Mouse (Mus musculus) CH12.LX (cell line): Measurements from ENCODE around the gene Cyp17a1. TPM values are rescaled to one million over a fixed set of nuclear protein-coding genes. Genes with fewer than 3 reads are reported as not detected.

Source experiments
- DNase-seq: peaks from one replicate; pipeline ENCODE4 v3.0.0-alpha.2; 2013; ENCODE audit errors: extremely low read depth
- H3K27ac ChIP-seq: 2 replicates; pipeline ENCODE4 v1.5.1; 2012; ENCODE audit warnings: low read depth, mild to moderate bottlenecking, control low read depth, moderate library complexity; ENCODE audit not compliant: insufficient read depth
- H3K27me3 ChIP-seq: replicated peaks from 2 replicates; pipeline ENCODE3; 2012; ENCODE audit warnings: inconsistent platforms
- H3K36me3 ChIP-seq, 2 experiments: replicated peaks in 1 of 2; 2 replicates each; pipeline versions ENCODE3 to v1.6.1; 2012; ENCODE audit warnings: inconsistent platforms in 1 of 2, low read length in 1 of 2, mild to moderate bottlenecking in 1 of 2, mixed read lengths in 1 of 2, moderate library complexity in 1 of 2; ENCODE audit not compliant: control insufficient read depth in 1 of 2, insufficient read depth in 1 of 2
- H3K4me1 ChIP-seq, 2 experiments: 2 replicates each; pipeline ENCODE4 v1.6.1; 2012; ENCODE audit warnings: inconsistent platforms in 1 of 2, moderate library complexity in 1 of 2; ENCODE audit not compliant: insufficient read depth in 2 of 2, control insufficient read depth in 1 of 2
- H3K4me2 ChIP-seq: 2 replicates; pipeline ENCODE4 v1.6.1; 2012; ENCODE audit warnings: low read depth, mild to moderate bottlenecking, control low read depth; ENCODE audit not compliant: poor library complexity, insufficient read depth, severe bottlenecking
- H3K4me3 ChIP-seq, 3 experiments: fragments of 150-350 bp in 1 of 3; sonication (generic) in 1 of 3; replicated peaks in 1 of 3; 2 replicates each; pipeline versions ENCODE3 to v1.5.1; 2011 to 2012; ENCODE audit warnings: low read depth in 2 of 3, low read length in 2 of 3, mild to moderate bottlenecking in 2 of 3, moderate library complexity in 2 of 3, control low read depth in 1 of 3, improper control_type of control experiment in 1 of 3, inconsistent platforms in 1 of 3, mixed read lengths in 1 of 3; ENCODE audit not compliant: poor library complexity in 1 of 3
- H3K79me2 ChIP-seq: replicated peaks from 2 replicates; pipeline ENCODE4 v1.6.1; 2012; ENCODE audit warnings: mild to moderate bottlenecking, moderate library complexity; ENCODE audit not compliant: control insufficient read depth, poor library complexity, insufficient read depth, severe bottlenecking; ENCODE audit errors: extremely low read depth
- H3K9ac ChIP-seq: 2 replicates; pipeline ENCODE4 v1.6.1; 2012; ENCODE audit warnings: low read depth, mild to moderate bottlenecking, control low read depth, moderate library complexity; ENCODE audit not compliant: insufficient read depth
- H3K9me3 ChIP-seq: replicated peaks from 2 replicates; pipeline ENCODE3; 2012; ENCODE audit warnings: low read length, inconsistent platforms, mixed read lengths
- BHLHE40 ChIP-seq: IDR thresholded peaks from 2 replicates; pipeline ENCODE4 v1.6.1; 2011; ENCODE audit warnings: mild to moderate bottlenecking, low read depth, low read length, improper control_type of control experiment
- CHD2 ChIP-seq: IDR thresholded peaks from 2 replicates; pipeline ENCODE4 v1.6.1; 2011; ENCODE audit warnings: low read length, improper control_type of control experiment
- CTCF ChIP-seq, 2 experiments: IDR thresholded peaks in 1 of 2; conservative IDR thresholded peaks in 1 of 2; 2 replicates each; pipeline ENCODE4 v1.5.1; 2011 to 2012; ENCODE audit warnings: low read depth in 2 of 2, low read length in 2 of 2, improper control_type of control experiment in 1 of 2, inconsistent platforms in 1 of 2, mild to moderate bottlenecking in 1 of 2, moderate library complexity in 1 of 2
- E2F4 ChIP-seq: IDR thresholded peaks from 2 replicates; pipeline ENCODE4 v1.6.1; 2011; ENCODE audit warnings: low read depth, low read length, improper control_type of control experiment; ENCODE audit not compliant: insufficient replicate concordance
- ELF1 ChIP-seq: IDR thresholded peaks from 2 replicates; pipeline ENCODE4 v1.6.1; 2014; ENCODE audit warnings: low read depth, mild to moderate bottlenecking, inconsistent platforms, low read length, improper control_type of control experiment
- EP300 ChIP-seq: IDR thresholded peaks from 2 replicates; pipeline ENCODE4 v1.6.1; 2011; ENCODE audit warnings: low read length, improper control_type of control experiment
- HCFC1 ChIP-seq: IDR thresholded peaks from 2 replicates; pipeline ENCODE4 v1.6.1; 2012; ENCODE audit warnings: low read depth, mild to moderate bottlenecking, inconsistent platforms, low read length, improper control_type of control experiment
- IRF4 ChIP-seq: IDR thresholded peaks from 2 replicates; pipeline ENCODE4 v1.6.1; 2014; ENCODE audit warnings: low read depth, mild to moderate bottlenecking, inconsistent platforms, low read length, improper control_type of control experiment
- JUN ChIP-seq: IDR thresholded peaks from 2 replicates; pipeline ENCODE4 v1.6.1; 2011; ENCODE audit warnings: low read depth, mild to moderate bottlenecking, low read length, improper control_type of control experiment, moderate library complexity; ENCODE audit not compliant: insufficient read depth
- JUND ChIP-seq: conservative IDR thresholded peaks from 2 replicates; pipeline ENCODE4 v1.6.1; 2011; ENCODE audit warnings: low read depth, low read length, improper control_type of control experiment
- MAFK ChIP-seq: IDR thresholded peaks from 2 replicates; pipeline ENCODE4 v1.6.1; 2011; ENCODE audit warnings: low read length, improper control_type of control experiment; ENCODE audit not compliant: insufficient replicate concordance
- MAX ChIP-seq: IDR thresholded peaks from 2 replicates; pipeline ENCODE4 v1.6.1; 2011; ENCODE audit warnings: low read length, improper control_type of control experiment
- MAZ ChIP-seq: IDR thresholded peaks from 2 replicates; pipeline ENCODE4 v1.6.1; 2012; ENCODE audit warnings: low read depth, mild to moderate bottlenecking, inconsistent platforms, low read length, improper control_type of control experiment, moderate library complexity
- MEF2A ChIP-seq: IDR thresholded peaks from 2 replicates; pipeline ENCODE4 v1.6.1; 2014; ENCODE audit warnings: low read depth, mild to moderate bottlenecking, inconsistent platforms, low read length, improper control_type of control experiment, borderline replicate concordance
- MXI1 ChIP-seq: IDR thresholded peaks from 2 replicates; pipeline ENCODE4 v1.6.1; 2011; ENCODE audit warnings: mild to moderate bottlenecking, low read depth, low read length, improper control_type of control experiment
- NRF1 ChIP-seq: IDR thresholded peaks from 2 replicates; pipeline ENCODE4 v1.6.1; 2014; ENCODE audit warnings: low read depth, mild to moderate bottlenecking, inconsistent platforms, low read length, improper control_type of control experiment, moderate library complexity
- PAX5 ChIP-seq: IDR thresholded peaks from 2 replicates; pipeline ENCODE4 v1.6.1; 2012; ENCODE audit warnings: low read length, inconsistent platforms, mixed read lengths
- POLR2AphosphoS2 ChIP-seq: IDR thresholded peaks from 2 replicates; pipeline ENCODE4 v1.6.1; 2011; ENCODE audit warnings: low read depth, low read length, improper control_type of control experiment
- SIN3A ChIP-seq: IDR thresholded peaks from 2 replicates; pipeline ENCODE4 v1.6.1; 2012; ENCODE audit warnings: low read length, improper control_type of control experiment, inconsistent platforms
- SMC3 ChIP-seq: IDR thresholded peaks from 2 replicates; pipeline ENCODE4 v1.6.1; 2011; ENCODE audit warnings: low read depth, low read length, improper control_type of control experiment
- TBP ChIP-seq: conservative IDR thresholded peaks from 2 replicates; pipeline ENCODE4 v1.6.1; 2011; ENCODE audit warnings: low read depth, low read length, improper control_type of control experiment
- TCF12 ChIP-seq: IDR thresholded peaks from 2 replicates; pipeline ENCODE4 v1.6.1; 2014; ENCODE audit warnings: low read depth, mild to moderate bottlenecking, inconsistent platforms, low read length, improper control_type of control experiment
- UBTF ChIP-seq: IDR thresholded peaks from 2 replicates; pipeline ENCODE4 v1.6.1; 2012; ENCODE audit warnings: low read depth, mild to moderate bottlenecking, inconsistent platforms, low read length, improper control_type of control experiment, moderate library complexity
- USF1 ChIP-seq: IDR thresholded peaks from 2 replicates; pipeline ENCODE4 v1.6.1; 2014; ENCODE audit warnings: low read depth, mild to moderate bottlenecking, inconsistent platforms, low read length, improper control_type of control experiment
- ZC3H11A ChIP-seq: IDR thresholded peaks from 2 replicates; pipeline ENCODE4 v1.6.1; 2012; ENCODE audit warnings: low read depth, mild to moderate bottlenecking, inconsistent platforms, low read length, improper control_type of control experiment
- ZKSCAN1 ChIP-seq: IDR thresholded peaks from 2 replicates; pipeline ENCODE4 v1.6.1; 2012; ENCODE audit warnings: low read depth, inconsistent platforms, low read length, improper control_type of control experiment, borderline replicate concordance
- ZNF384 ChIP-seq: IDR thresholded peaks from 2 replicates; pipeline ENCODE4 v1.6.1; 2012; ENCODE audit warnings: low read depth, low read length, improper control_type of control experiment, inconsistent platforms
- dilution Hi-C: fragments of 300-500 bp; cut with MboI; formaldehyde crosslinking; loops from 2 replicates; pipeline ENCODE4 v1.14.3; 2020; ENCODE audit warnings: low sequenced_read_pairs; ENCODE audit not compliant: extremely low pct_unique_long_range_greater_than_20kb, extremely low pct_ligation_motif_present
- in situ Hi-C: fragments of 300-500 bp; cut with MboI; formaldehyde crosslinking; loops from 3 replicates; pipeline ENCODE4 v1.14.3; 2019; ENCODE audit warnings: low sequenced_read_pairs, low pct_ligation_motif_present, low pct_unique_long_range_greater_than_20kb, mixed read lengths
- polyA plus RNA-seq: library from polyadenylated mRNA; unstranded; fragments of >175 nt; gene quantifications from 2 replicates; pipeline ENCODE4 v1.2.1, GENCODE M21; 2012; ENCODE audit warnings: low read depth; ENCODE audit not compliant: insufficient read length
- total RNA-seq, 2 experiments: library from RNA; depleted of rRNA; stranded (reverse); fragments of 300-350 nt in 1 of 2; fragments of >200 nt in 1 of 2; gene quantifications; 2 replicates each; pipeline ENCODE4 v1.2.3; 2012 to 2014

Gene Cyp17a1
- total and polyA plus RNA-seq, 3 experiments: not detected

- Histone ChIP-seq H3K9me3 (no peaks in the 10 kb centered on the region), H3K36me3 (peaks cover 24 to 77% of the 10 kb centered on the region in 2 experiments), H3K4me2 (no peak overlapping the region), H3K79me2 (no peaks in the 10 kb centered on the region), H3K4me3 (no peak overlapping the region), H3K27me3 (no peaks in the 10 kb centered on the region), H3K9ac (no peak overlapping the region), H3K27ac (no peak overlapping the region), H3K4me1 (peaks cover 0 to 12% of the 10 kb centered on the region in 2 experiments; a peak in 2 of 4 replicates)
- TF ChIP-seq IRF4: no peak
- no peak for TF ChIP-seq MAFK
- no peak for TF ChIP-seq MXI1
- no peak for TF ChIP-seq UBTF
- TF ChIP-seq SIN3A: no peak
- no peak for TF ChIP-seq MAZ
- no peak for TF ChIP-seq MAX
- TF ChIP-seq EP300: no peak
- no peak for TF ChIP-seq ZKSCAN1
- no peak for TF ChIP-seq ZC3H11A
- TF ChIP-seq ELF1: no peak
- no peak for TF ChIP-seq CTCF (conservative IDR thresholded peaks at IDR 0.05 in 1 of 2, IDR thresholded peaks at IDR 0.05 in 1 of 2; ENCODE audit: low read depth in 2 of 2, low read length in 2 of 2)
- no peak for TF ChIP-seq MEF2A
- no peak for TF ChIP-seq E2F4
- TF ChIP-seq TBP: no peak
- TF ChIP-seq CHD2: no peak
- no peak for TF ChIP-seq JUND
- TF ChIP-seq ZNF384: no peak
- no peak for TF ChIP-seq PAX5
- TF ChIP-seq TCF12: no peak
- dilution Hi-C loops (no loop called here), in situ Hi-C loops (no loop called here)
- no peak for DNase-seq
These were observed 44.6 kb downstream of the Cyp17a1 start for GRCm38 (mm10) chr19:46628403-46628802.

- H3K27me3 ChIP-seq: no peaks in the 10 kb centered on the region
- H3K4me3 ChIP-seq: no peak overlapping the region
- no peak overlapping the region for H3K9ac ChIP-seq
- no peaks in the 10 kb centered on the region; the same call in 1 of the 2 replicates for H3K79me2 ChIP-seq
- in situ Hi-C loops (no loop called here), dilution Hi-C loops (no loop called here)
- DNase-seq: no peak
- no peak overlapping the region for H3K4me2 ChIP-seq
- H3K4me1 ChIP-seq: peaks cover 0 to 10% of the 10 kb centered on the region in 2 experiments; a peak in 2 of 4 replicates
- peaks cover 15 to 76% of the 10 kb centered on the region in 2 experiments for H3K36me3 ChIP-seq
- H3K27ac ChIP-seq: no peak overlapping the region
- no peak for TF ChIP-seq SMC3
- no peak for TF ChIP-seq ZC3H11A
- no peak for TF ChIP-seq TBP
- no peak for TF ChIP-seq JUND
- no peak for TF ChIP-seq NRF1
- TF ChIP-seq SIN3A: no peak
- TF ChIP-seq BHLHE40: no peak
- no peak for TF ChIP-seq POLR2AphosphoS2
- no peak for TF ChIP-seq MAFK
- no peak for TF ChIP-seq USF1
- no peak for TF ChIP-seq JUN
- no peak for TF ChIP-seq HCFC1
- no peak for TF ChIP-seq IRF4
- H3K9me3 ChIP-seq: no peaks in the 10 kb centered on the region
These were observed 47.5 kb downstream of the Cyp17a1 start for GRCm38 (mm10) chr19:46625519-46625918.
